Mouse (Mus musculus) spleen, adult 2 months (tissue): ENCODE results near the gene Ntng2.

Experiments
- CTCF ChIP-seq: fragments of 200-500 bp; IDR thresholded peaks from 2 replicates; pipeline ENCODE4 v1.5.1; 2011; ENCODE audit warnings: mild to moderate bottlenecking, inconsistent platforms; ENCODE audit not compliant: insufficient read depth, insufficient read length, insufficient replicate concordance; ENCODE audit errors: extremely low read depth
- POLR2A ChIP-seq: fragments of 200-500 bp; IDR thresholded peaks from 2 replicates; pipeline ENCODE4 v1.6.1; 2011; ENCODE audit warnings: low read depth, low read length, inconsistent platforms

- no peak for TF ChIP-seq CTCF
- no peak for TF ChIP-seq POLR2A
Observed at GRCm38 (mm10) chr2:29253205-29253865, 530 bp upstream of the Ntng2 start.
